Mouse (Mus musculus) limb, embryonic 10.5 days (tissue): ENCODE measurements at regions not wholly inside any gene's neighbourhood (a gene's known extent, or its start where the extent isn't known, plus 50 kb on each side); places are given as distances from the start of the nearest gene placed in this dataset.

Experiments used
- DNase-seq: peaks from one replicate; pipeline ENCODE4 v3.0.0-alpha.2; 2017; ENCODE audit warnings: low spot score
- H3K27ac ChIP-seq: fragments of 300-500 bp; sonication (generic); 2 replicates; pipeline ENCODE4 v1.5.1; 2016; ENCODE audit warnings: mild to moderate bottlenecking
- H3K27me3 ChIP-seq: fragments of 300-500 bp; sonication (generic); 2 replicates; pipeline ENCODE4 v1.6.1; 2016; ENCODE audit warnings: low read depth, mild to moderate bottlenecking; ENCODE audit not compliant: poor library complexity, severe bottlenecking
- H3K36me3 ChIP-seq: fragments of 300-500 bp; sonication (generic); 2 replicates; pipeline ENCODE4 v1.6.1; 2016; ENCODE audit warnings: mild to moderate bottlenecking, moderate library complexity
- H3K4me1 ChIP-seq: fragments of 300-500 bp; sonication (generic); 2 replicates; pipeline ENCODE4 v1.6.1; 2016
- H3K4me3 ChIP-seq: fragments of 300-500 bp; sonication (generic); 2 replicates; pipeline ENCODE4 v1.5.1; 2016; ENCODE audit warnings: mild to moderate bottlenecking, moderate library complexity
- H3K9me3 ChIP-seq: fragments of 300-500 bp; sonication (generic); replicated peaks from 2 replicates; pipeline ENCODE4 v1.6.1; 2016; ENCODE audit warnings: mild to moderate bottlenecking
- WGBS: fragments of 180-500 bp; shearing (Covaris S2); methylation state at CpG from one replicate; pipeline ENCODE4 v1.1.7; 2016; 5-methylcytosine and 5-hydroxymethylcytosine counted together

- no peaks in the 10 kb centered on the region for H3K27me3 ChIP-seq
- no peaks in the 10 kb centered on the region for H3K36me3 ChIP-seq
- H3K9me3 ChIP-seq = no peaks in the 10 kb centered on the region
- no peak overlapping the region for H3K27ac ChIP-seq
- WGBS = 87% methylated on average over 2 of the region's 2 CpGs
- H3K4me3 ChIP-seq = no peak overlapping the region
- H3K4me1 ChIP-seq = no peaks in the 10 kb centered on the region
- no peak for DNase-seq
These were observed 665.3 kb downstream of the Adgrl2 start for GRCm38 (mm10) chr3:148324911-148325621.

- Histone ChIP-seq H3K9me3 (no peaks in the 10 kb centered on the region), H3K27me3 (no peaks in the 10 kb centered on the region), H3K27ac (no peak overlapping the region), H3K4me1 (no peaks in the 10 kb centered on the region), H3K4me3 (no peak overlapping the region), H3K36me3 (no peaks in the 10 kb centered on the region)
- 93% methylated on average over 3 of the region's 3 CpGs for WGBS
- DNase-seq = no peak
These were observed 668.5 kb downstream of the Adgrl2 start for GRCm38 (mm10) chr3:148321894-148322293.

DNA sequence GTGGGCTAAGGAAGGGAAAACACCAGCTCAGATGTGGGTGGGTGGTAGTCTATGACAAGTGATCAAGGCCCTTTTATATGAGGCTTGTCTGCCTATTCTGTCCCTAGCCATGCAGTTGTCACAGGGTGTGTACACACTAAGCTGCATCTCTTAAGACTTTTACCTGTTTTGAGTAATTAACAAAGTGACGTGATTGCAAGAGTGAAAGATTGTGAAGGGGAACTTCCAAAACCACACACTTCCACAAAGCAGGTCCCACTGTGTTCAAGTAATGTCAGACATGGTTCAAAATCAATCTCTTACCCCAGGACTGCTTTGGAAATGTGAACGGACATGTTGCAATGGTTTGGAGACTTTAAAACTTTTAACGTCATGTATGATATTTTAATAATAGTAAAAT lies 674.2 kb downstream of the Adgrl2 start:
- Histone ChIP-seq H3K9me3 (no peaks in the 10 kb centered on the region), H3K4me3 (no peak overlapping the region), H3K36me3 (no peaks in the 10 kb centered on the region), H3K27ac (no peak overlapping the region), H3K4me1 (no peaks in the 10 kb centered on the region), H3K27me3 (no peaks in the 10 kb centered on the region)
- no peak for DNase-seq
- WGBS = 96% methylated on average over 3 of the region's 3 CpGs

GRCm38 (mm10) chr3:148315286-148315685 lies 675.1 kb downstream of the Adgrl2 start:
- H3K4me3 ChIP-seq = no peak overlapping the region
- WGBS = 89% methylated on average over 1 of the region's 1 CpGs

GRCm38 (mm10) chr3:148295515-148295914 lies 694.8 kb downstream of the Adgrl2 start:
- Histone ChIP-seq H3K36me3 (no peaks in the 10 kb centered on the region), H3K4me1 (no peaks in the 10 kb centered on the region), H3K27me3 (no peaks in the 10 kb centered on the region), H3K4me3 (no peak overlapping the region), H3K27ac (no peak overlapping the region), H3K9me3 (no peaks in the 10 kb centered on the region)
- no peak for DNase-seq
- 89% methylated on average over 5 of the region's 5 CpGs for WGBS

More at GRCm38 (mm10) chr3:148315286-148315685, 675.1 kb downstream of the Adgrl2 start:
- H3K9me3 ChIP-seq = no peaks in the 10 kb centered on the region
- no peak for DNase-seq
- no peaks in the 10 kb centered on the region for H3K4me1 ChIP-seq
- no peak overlapping the region for H3K27ac ChIP-seq
- no peaks in the 10 kb centered on the region for H3K36me3 ChIP-seq
- no peaks in the 10 kb centered on the region for H3K27me3 ChIP-seq

DNA sequence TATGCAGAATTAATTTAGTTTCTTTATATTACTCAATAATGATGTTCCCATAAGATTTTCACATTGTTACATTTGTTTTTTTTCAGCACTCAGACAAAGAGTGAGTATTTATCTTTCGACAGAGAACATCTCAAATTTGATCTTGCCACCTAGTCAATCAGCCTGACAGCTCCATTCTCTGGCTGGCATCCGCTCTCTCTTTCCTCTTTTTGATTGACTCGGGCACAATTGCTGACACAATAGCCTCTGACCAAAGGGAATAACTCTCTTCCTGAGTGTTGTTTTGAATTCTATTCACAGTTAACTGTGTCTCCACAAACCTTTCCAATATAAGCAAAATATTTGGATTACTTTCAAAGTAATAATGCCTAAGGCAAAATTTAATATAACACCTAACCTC lies 711.4 kb downstream of the Adgrl2 start:
- no peak overlapping the region for H3K27ac ChIP-seq
- DNase-seq = no peak
- H3K4me1 ChIP-seq = no peaks in the 10 kb centered on the region
- H3K4me3 ChIP-seq = no peak overlapping the region
- 62% methylated on average over 3 of the region's 3 CpGs for WGBS
- no peaks in the 10 kb centered on the region for H3K27me3 ChIP-seq
- H3K36me3 ChIP-seq = no peaks in the 10 kb centered on the region
- no peaks in the 10 kb centered on the region for H3K9me3 ChIP-seq

DNA sequence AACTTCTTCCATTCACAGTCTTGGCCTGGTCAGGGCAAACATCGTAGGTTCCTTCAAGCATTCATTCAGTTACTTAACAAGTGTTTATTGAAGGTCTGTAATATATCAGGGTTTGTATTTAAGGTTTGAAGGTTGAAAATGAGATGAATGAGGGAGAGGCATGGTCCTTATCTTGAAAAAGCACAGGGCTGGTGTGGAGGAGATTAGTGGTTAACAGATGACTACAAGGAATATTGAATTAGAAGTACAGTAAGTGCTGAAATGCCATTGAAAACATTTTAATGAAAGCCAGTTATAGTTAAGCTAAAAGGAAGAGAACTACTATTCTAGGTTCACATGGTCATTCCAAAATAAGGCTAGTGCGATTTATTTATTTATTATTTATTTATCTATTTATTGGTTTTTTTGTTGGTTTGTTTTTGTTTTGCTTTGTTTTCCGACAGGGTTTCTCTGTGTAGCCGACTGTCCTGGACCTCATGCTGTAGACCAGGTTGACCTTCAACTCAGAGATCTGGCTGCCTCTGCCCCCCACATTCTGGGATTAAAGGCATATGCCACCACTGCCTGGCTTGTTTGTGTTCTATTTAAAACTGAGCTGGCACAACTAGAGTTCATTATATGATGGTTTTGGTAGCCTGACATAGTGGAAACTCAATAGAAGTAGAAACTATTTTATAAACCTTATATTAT lies 718.1 kb downstream of the Adgrl2 start:
- DNase-seq = no peak
- Histone ChIP-seq H3K27me3 (no peaks in the 10 kb centered on the region), H3K4me1 (no peaks in the 10 kb centered on the region), H3K9me3 (no peaks in the 10 kb centered on the region), H3K36me3 (no peaks in the 10 kb centered on the region), H3K4me3 (no peak overlapping the region), H3K27ac (no peak overlapping the region)
- 79% methylated on average over 4 of the region's 4 CpGs for WGBS

DNA sequence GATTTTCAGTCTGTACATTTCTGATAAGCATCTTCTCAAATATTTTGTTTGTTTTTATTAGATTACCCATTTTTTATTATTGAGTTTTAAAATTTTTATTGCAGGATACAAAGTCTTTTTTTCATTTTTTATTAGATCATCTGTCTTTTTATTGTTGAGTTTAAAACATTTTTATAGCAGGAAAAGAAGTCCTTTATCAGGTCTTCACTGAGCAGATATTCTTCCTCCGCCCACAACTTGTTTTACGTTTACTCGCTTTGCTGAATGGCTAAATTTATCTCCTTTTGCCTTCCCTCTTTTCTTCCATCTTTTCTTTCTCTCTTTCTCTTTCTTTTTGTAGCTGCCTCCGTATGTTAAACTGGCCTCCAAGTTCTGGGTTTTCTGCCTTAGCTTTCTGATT lies 721.5 kb downstream of the Adgrl2 start:
- no peak for DNase-seq
- Histone ChIP-seq H3K36me3 (no peaks in the 10 kb centered on the region), H3K4me3 (no peak overlapping the region), H3K9me3 (no peaks in the 10 kb centered on the region), H3K27me3 (no peaks in the 10 kb centered on the region), H3K4me1 (no peaks in the 10 kb centered on the region), H3K27ac (no peak overlapping the region)
- 94% methylated on average over 4 of the region's 4 CpGs for WGBS

DNA sequence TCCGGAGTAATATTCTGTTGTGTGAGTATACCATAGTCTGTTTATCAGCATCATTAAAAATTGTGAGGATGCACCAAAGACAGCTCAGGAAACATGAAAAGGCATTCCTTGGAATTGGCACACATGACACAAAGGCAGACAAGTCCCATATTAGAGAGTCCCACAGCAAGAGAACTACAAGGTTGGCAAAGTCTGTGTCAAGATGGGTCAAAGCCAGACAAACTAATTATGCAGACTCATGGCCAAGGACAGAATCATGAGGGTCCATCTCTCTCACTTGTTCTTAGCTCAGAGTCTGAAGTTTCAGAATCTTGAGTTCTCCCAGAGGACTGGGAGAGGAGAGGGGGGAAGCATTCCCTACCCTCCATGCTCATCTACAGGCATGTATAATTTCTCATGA lies 731.1 kb downstream of the Adgrl2 start:
- WGBS = 89% methylated on average over 1 of the region's 1 CpGs
- Histone ChIP-seq H3K4me3 (no peak overlapping the region), H3K27ac (no peak overlapping the region), H3K9me3 (no peaks in the 10 kb centered on the region), H3K4me1 (no peaks in the 10 kb centered on the region), H3K27me3 (no peaks in the 10 kb centered on the region), H3K36me3 (no peaks in the 10 kb centered on the region)
- no peak for DNase-seq

GRCm38 (mm10) chr3:148248617-148249016 lies 741.7 kb downstream of the Adgrl2 start:
- Histone ChIP-seq H3K4me3 (no peak overlapping the region), H3K27me3 (no peaks in the 10 kb centered on the region), H3K4me1 (no peaks in the 10 kb centered on the region), H3K9me3 (no peaks in the 10 kb centered on the region), H3K36me3 (no peaks in the 10 kb centered on the region), H3K27ac (no peak overlapping the region)
- WGBS = 69% methylated on average over 1 of the region's 1 CpGs
- no peak for DNase-seq

- no peaks in the 10 kb centered on the region for H3K36me3 ChIP-seq
- H3K9me3 ChIP-seq = no peaks in the 10 kb centered on the region
- DNase-seq = no peak
- no peak overlapping the region for H3K4me3 ChIP-seq
- no peaks in the 10 kb centered on the region for H3K27me3 ChIP-seq
- no peak overlapping the region for H3K27ac ChIP-seq
- no peaks in the 10 kb centered on the region for H3K4me1 ChIP-seq
These were observed 743.6 kb downstream of the Adgrl2 start for GRCm38 (mm10) chr3:148246786-148247185.

DNA sequence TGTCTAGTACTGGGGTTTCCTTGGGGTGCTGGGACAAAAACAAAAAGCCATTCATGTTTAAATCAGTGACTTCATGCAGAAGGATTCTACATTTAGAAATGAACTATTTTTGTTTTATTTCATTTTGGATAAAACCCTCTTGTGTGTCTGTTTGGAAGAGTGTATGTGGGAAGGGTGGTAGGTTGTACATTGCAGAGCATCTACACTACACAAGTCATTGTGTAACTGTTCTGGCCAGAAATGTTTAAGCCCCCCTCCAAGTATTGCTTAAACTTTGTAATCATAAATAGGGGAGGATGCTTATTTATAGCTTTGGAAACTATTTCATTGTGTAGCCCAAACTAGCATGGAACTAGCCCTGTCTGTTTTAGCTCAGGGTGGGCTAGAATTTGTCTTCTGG lies 752.3 kb downstream of the Adgrl2 start:
- H3K4me1 ChIP-seq = no peaks in the 10 kb centered on the region
- no peak overlapping the region for H3K4me3 ChIP-seq
- no peaks in the 10 kb centered on the region for H3K9me3 ChIP-seq
- no peaks in the 10 kb centered on the region for H3K27me3 ChIP-seq
- H3K36me3 ChIP-seq = no peaks in the 10 kb centered on the region
- no peak overlapping the region for H3K27ac ChIP-seq
- no peak for DNase-seq

DNA sequence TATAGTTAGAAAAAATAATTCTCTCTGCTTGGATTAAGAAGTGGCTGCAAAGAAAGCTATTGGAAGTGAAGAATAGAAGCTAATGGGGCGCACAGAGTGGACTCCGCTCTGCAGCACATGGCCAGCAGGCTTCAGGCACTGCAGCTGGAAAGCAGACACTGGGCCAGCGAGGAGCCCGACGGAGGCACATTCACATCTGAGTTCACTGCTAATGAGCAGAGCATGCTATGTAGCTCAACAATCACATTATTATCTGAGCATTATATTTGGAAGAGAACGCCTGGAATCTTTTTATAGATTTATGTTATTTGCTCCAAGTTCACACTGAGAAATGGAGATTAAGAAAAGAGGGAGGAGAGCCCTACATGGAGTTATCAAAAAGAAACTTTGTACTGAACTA lies 752.8 kb downstream of the Adgrl2 start:
- H3K27ac ChIP-seq = no peak overlapping the region
- 87% methylated on average over 6 of the region's 6 CpGs for WGBS
- H3K4me3 ChIP-seq = no peak overlapping the region
- H3K4me1 ChIP-seq = no peaks in the 10 kb centered on the region
- H3K27me3 ChIP-seq = no peaks in the 10 kb centered on the region
- H3K36me3 ChIP-seq = no peaks in the 10 kb centered on the region
- H3K9me3 ChIP-seq = no peaks in the 10 kb centered on the region
- no peak for DNase-seq

DNA sequence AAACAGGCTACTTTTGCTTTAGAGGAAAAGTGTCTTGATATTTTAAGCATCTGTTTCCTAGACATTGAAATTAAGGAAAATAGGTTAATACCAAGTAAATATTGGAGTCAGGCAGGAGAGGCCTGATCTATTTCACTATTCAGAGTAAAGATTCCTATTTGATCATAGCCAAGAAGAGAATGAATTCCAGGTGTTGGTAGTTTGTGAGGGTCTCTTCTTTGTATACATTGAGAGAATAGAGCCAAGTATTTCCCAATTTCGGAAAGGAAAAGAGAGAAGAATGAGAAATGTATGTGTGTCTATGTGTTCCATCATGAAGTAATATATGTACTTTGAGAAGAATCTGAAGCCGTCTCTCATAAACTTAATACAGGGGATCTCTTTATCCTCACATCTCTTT lies 756.7 kb downstream of the Adgrl2 start:
- no peaks in the 10 kb centered on the region for H3K9me3 ChIP-seq
- H3K27ac ChIP-seq = no peak overlapping the region
- WGBS = 89% methylated on average over 2 of the region's 2 CpGs

More for the DNA sequence above, 756.7 kb downstream of the Adgrl2 start:
- no peaks in the 10 kb centered on the region for H3K36me3 ChIP-seq
- H3K27me3 ChIP-seq = no peaks in the 10 kb centered on the region
- DNase-seq = no peak
- H3K4me1 ChIP-seq = peaks cover 2% of the 10 kb centered on the region
- no peak overlapping the region for H3K4me3 ChIP-seq
